Mouse (Mus musculus): ENCODE measurements around the gene Exoc5. TPM values are rescaled to one million over a fixed set of nuclear protein-coding genes. Genes with fewer than 3 reads are reported as not detected.

The Exoc5 gene
- polyA plus RNA-seq, 2 experiments = 9.2 to 23.0 TPM

- TF ChIP-seq CTCF (IDR thresholded peaks at IDR 0.05; ENCODE audit: low read depth) = no peak
- no peak for TF ChIP-seq EP300 (IDR thresholded peaks at IDR 0.05; ENCODE audit: low read depth)
- WGBS (ENCODE audit: insufficient replicate concordance) = 74% methylated on average over 2 of the region's 2 CpGs
- Histone ChIP-seq H3K4me3 (ENCODE audit: insufficient read depth in 1 of 2, low read depth in 2 of 2, low read length in 2 of 2) (no peak overlapping the region), H3K27ac (no peak overlapping the region), H3K4me2 (ENCODE audit: low read depth) (no peak overlapping the region), H3K36me3 (replicated peaks; ENCODE audit: control insufficient read depth, insufficient read depth, low read depth) (no peaks in the 10 kb centered on the region), H3K27me3 (ENCODE audit: control insufficient read depth, insufficient read depth, low read length) (no peaks in the 10 kb centered on the region), H3K4me1 (replicated peaks; ENCODE audit: control insufficient read depth in 2 of 2, insufficient read depth in 2 of 2, low read length in 1 of 2) (no peaks in the 10 kb centered on the region), H3K9ac (replicated peaks) (no peak overlapping the region), H3K9me3 (ENCODE audit: control insufficient read depth, low read length) (no peaks in the 10 kb centered on the region)
- DNase-seq (ENCODE audit: low read depth in 3 of 3, low spot score in 3 of 3) (no peak), ATAC-seq (ENCODE audit: insufficient read depth) (no peak)
Observed at GRCm38 (mm10) chr14:49007979-49008378, 58.5 kb downstream of the Exoc5 start.

GRCm38 (mm10) chr14:49001655-49002054, 64.8 kb downstream of the Exoc5 start:
- no peak overlapping the region for H3K27ac ChIP-seq
- H3K9me3 ChIP-seq (ENCODE audit: control insufficient read depth, low read length) = no peaks in the 10 kb centered on the region
- no peak for TF ChIP-seq EP300 (IDR thresholded peaks at IDR 0.05; ENCODE audit: low read depth)
- no peak for TF ChIP-seq CTCF (IDR thresholded peaks at IDR 0.05; ENCODE audit: low read depth)
- H3K36me3 ChIP-seq (replicated peaks; ENCODE audit: control insufficient read depth, insufficient read depth, low read depth) = no peaks in the 10 kb centered on the region
- ATAC-seq (ENCODE audit: insufficient read depth) = no peak
- no peak overlapping the region for H3K9ac ChIP-seq (replicated peaks)
- no peak overlapping the region for H3K4me2 ChIP-seq (ENCODE audit: low read depth)
- 62% methylated on average over 3 of the region's 3 CpGs for WGBS (ENCODE audit: insufficient replicate concordance)
- no peak overlapping the region for H3K4me3 ChIP-seq (ENCODE audit: insufficient read depth in 1 of 2, low read depth in 2 of 2, low read length in 2 of 2)
- H3K4me1 ChIP-seq (replicated peaks; ENCODE audit: control insufficient read depth in 2 of 2, insufficient read depth in 2 of 2, low read length in 1 of 2) = no peaks in the 10 kb centered on the region
- DNase-seq (ENCODE audit: low read depth in 3 of 3, low spot score in 3 of 3) = no peak
- no peaks in the 10 kb centered on the region for H3K27me3 ChIP-seq (ENCODE audit: control insufficient read depth, insufficient read depth, low read length)

GRCm38 (mm10) chr14:48998795-48999194, 67.7 kb downstream of the Exoc5 start:
- no peak overlapping the region for H3K4me2 ChIP-seq (ENCODE audit: low read depth)
- no peaks in the 10 kb centered on the region for H3K9me3 ChIP-seq (ENCODE audit: control insufficient read depth, low read length)
- TF ChIP-seq EP300 (IDR thresholded peaks at IDR 0.05; ENCODE audit: low read depth) = no peak
- TF ChIP-seq CTCF (IDR thresholded peaks at IDR 0.05; ENCODE audit: low read depth) = no peak
- H3K36me3 ChIP-seq (replicated peaks; ENCODE audit: control insufficient read depth, insufficient read depth, low read depth) = no peaks in the 10 kb centered on the region
- H3K27me3 ChIP-seq (ENCODE audit: control insufficient read depth, insufficient read depth, low read length) = no peaks in the 10 kb centered on the region
- H3K4me3 ChIP-seq (ENCODE audit: insufficient read depth in 1 of 2, low read depth in 2 of 2, low read length in 2 of 2) = no peak overlapping the region
- WGBS (ENCODE audit: insufficient replicate concordance) = 30% methylated on average over 4 of the region's 4 CpGs
- DNase-seq (ENCODE audit: low read depth in 3 of 3, low spot score in 3 of 3) = no peak
- ATAC-seq (ENCODE audit: insufficient read depth) = no peak
- no peaks in the 10 kb centered on the region for H3K4me1 ChIP-seq (replicated peaks; ENCODE audit: control insufficient read depth in 2 of 2, insufficient read depth in 2 of 2, low read length in 1 of 2)
- no peak overlapping the region for H3K27ac ChIP-seq
- no peak overlapping the region for H3K9ac ChIP-seq (replicated peaks)

GRCm38 (mm10) chr14:48993861-48994260, 72.6 kb downstream of the Exoc5 start:
- H3K4me2 ChIP-seq (ENCODE audit: low read depth) = no peak overlapping the region
- no peaks in the 10 kb centered on the region for H3K4me1 ChIP-seq (replicated peaks; ENCODE audit: control insufficient read depth in 2 of 2, insufficient read depth in 2 of 2, low read length in 1 of 2)
- TF ChIP-seq EP300 (IDR thresholded peaks at IDR 0.05; ENCODE audit: low read depth) = no peak
- no peak for TF ChIP-seq CTCF (IDR thresholded peaks at IDR 0.05; ENCODE audit: low read depth)
- ATAC-seq (ENCODE audit: insufficient read depth) (no peak), DNase-seq (ENCODE audit: low read depth in 3 of 3, low spot score in 3 of 3) (no peak)
- no peaks in the 10 kb centered on the region for H3K9me3 ChIP-seq (ENCODE audit: control insufficient read depth, low read length)
- no peak overlapping the region for H3K4me3 ChIP-seq (ENCODE audit: insufficient read depth in 1 of 2, low read depth in 2 of 2, low read length in 2 of 2)
- no peaks in the 10 kb centered on the region for H3K36me3 ChIP-seq (replicated peaks; ENCODE audit: control insufficient read depth, insufficient read depth, low read depth)
- no peak overlapping the region for H3K27ac ChIP-seq
- H3K27me3 ChIP-seq (ENCODE audit: control insufficient read depth, insufficient read depth, low read length) = no peaks in the 10 kb centered on the region
- WGBS (ENCODE audit: insufficient replicate concordance) = 47% methylated on average over 3 of the region's 3 CpGs
- no peak overlapping the region for H3K9ac ChIP-seq (replicated peaks)

GRCm38 (mm10) chr14:48992070-48992580, 74.3 kb downstream of the Exoc5 start:
- Histone ChIP-seq H3K9me3 (ENCODE audit: control insufficient read depth, low read length) (no peaks in the 10 kb centered on the region), H3K4me2 (ENCODE audit: low read depth) (no peak overlapping the region), H3K27me3 (ENCODE audit: control insufficient read depth, insufficient read depth, low read length) (no peaks in the 10 kb centered on the region), H3K4me1 (replicated peaks; ENCODE audit: control insufficient read depth in 2 of 2, insufficient read depth in 2 of 2, low read length in 1 of 2) (no peaks in the 10 kb centered on the region), H3K27ac (no peak overlapping the region), H3K9ac (replicated peaks) (no peak overlapping the region), H3K4me3 (ENCODE audit: insufficient read depth in 1 of 2, low read depth in 2 of 2, low read length in 2 of 2) (no peak overlapping the region), H3K36me3 (replicated peaks; ENCODE audit: control insufficient read depth, insufficient read depth, low read depth) (no peaks in the 10 kb centered on the region)
- no peak for ATAC-seq (ENCODE audit: insufficient read depth)
- TF ChIP-seq CTCF (IDR thresholded peaks at IDR 0.05; ENCODE audit: low read depth) (no peak), EP300 (IDR thresholded peaks at IDR 0.05; ENCODE audit: low read depth) (no peak)
- no peak for DNase-seq (ENCODE audit: low read depth in 3 of 3, low spot score in 3 of 3)
- 56% methylated on average over 3 of the region's 3 CpGs for WGBS (ENCODE audit: insufficient replicate concordance)

Data from liver, embryonic 14.5 days (tissue).